Comparison of ENCODE assay signal across 8 mouse cellular contexts in the genomic region with DNA sequence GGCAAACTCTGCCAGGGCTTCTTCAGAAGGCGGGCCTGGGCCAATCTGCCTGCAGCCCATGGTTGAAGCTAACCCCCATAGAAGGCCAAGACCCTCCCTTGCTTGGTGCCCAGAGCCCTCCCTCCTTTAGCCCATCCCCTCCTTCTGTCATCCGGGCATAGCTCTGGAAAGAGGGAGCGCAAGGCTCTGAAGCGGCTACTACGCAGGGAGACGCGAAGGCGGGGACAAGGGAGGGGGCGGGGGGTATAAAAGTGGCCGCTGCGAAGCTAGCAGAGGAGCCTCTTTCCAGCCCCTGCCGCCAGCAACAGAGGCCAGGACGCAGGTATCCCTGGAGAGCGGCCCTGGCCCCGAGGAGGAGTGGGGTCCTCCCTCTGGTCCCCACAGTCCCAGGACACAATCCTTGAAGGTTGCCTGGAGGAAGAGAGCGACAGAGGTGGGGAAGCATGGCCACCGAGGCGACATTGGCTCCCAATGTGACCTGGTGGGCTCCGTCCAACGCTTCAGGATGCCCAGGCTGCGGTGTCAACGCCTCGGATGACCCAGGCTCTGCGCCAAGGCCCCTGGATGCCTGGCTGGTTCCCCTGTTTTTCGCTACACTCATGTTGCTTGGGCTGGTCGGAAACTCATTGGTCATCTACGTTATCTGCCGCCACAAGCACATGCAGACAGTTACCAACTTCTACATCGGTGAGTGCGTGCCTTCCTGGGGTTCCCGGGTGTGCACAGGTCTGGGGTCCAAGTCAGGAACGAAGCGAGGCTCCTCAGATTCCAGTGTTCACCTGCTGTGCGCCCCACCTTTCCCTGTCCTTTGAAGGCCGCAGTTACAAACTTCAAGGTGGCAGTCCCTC. TPM values are rescaled to one million over a fixed set of nuclear protein-coding genes. Genes with fewer than 3 reads are reported as not detected.
A peak's percentile ranks its signal among the peaks of the same experiment; 100 is the strongest.
DNase-seq lines count a peak whose midpoint lies in the region; ATAC-seq and TF ChIP-seq lines count a peak whose summit lies in the region.

No protein-coding gene starts in this region.

- DNase-seq in forebrain, embryonic 14.5 days (ENCODE audit: low spot score) = no peak
- DNase-seq in forebrain, postnatal 0 days = no peak
- peak; percentile 83 for DNase-seq in MEL (ENCODE audit: low read depth, low spot score)
- DNase-seq in lung, postnatal 10 days = peak; percentile 71
- DNase-seq in adrenal gland, postnatal 10 days = no peak
- DNase-seq in testis, postnatal 14 days (ENCODE audit: low spot score) = no peak
- no peak for DNase-seq in thymus, adult 18-20 months

- no peak overlapping the region for H3K27ac ChIP-seq in forebrain, embryonic 14.5 days (ENCODE audit: low read depth, low read length)
- H3K27ac ChIP-seq in forebrain, postnatal 0 days (ENCODE audit: low read depth, low read length) = no peak overlapping the region
- peak overlapping the region; percentile 40 for H3K27ac ChIP-seq in MEL (ENCODE audit: control insufficient read depth, low read depth, low read length)
- H3K27ac ChIP-seq in hindbrain, embryonic 12.5 days = no peak overlapping the region

- 0 out of 2 replicates have a peak overlapping the region, but pooled peaks have one; percentile 9 for H3K4me2 ChIP-seq in forebrain, embryonic 14.5 days (ENCODE audit: low read length)
- H3K4me2 ChIP-seq in forebrain, postnatal 0 days (ENCODE audit: low read depth) = no peak overlapping the region
- H3K4me2 ChIP-seq in hindbrain, embryonic 12.5 days (replicated peaks) = peak overlapping the region; percentile 16; the same call in 1 of the 2 replicates

- no peaks in the 10 kb centered on the region for H3K36me3 ChIP-seq in forebrain, embryonic 14.5 days (ENCODE audit: control insufficient read depth, insufficient read depth, low read length)
- H3K36me3 ChIP-seq in forebrain, postnatal 0 days (ENCODE audit: insufficient read depth) = no peaks in the 10 kb centered on the region
- H3K36me3 ChIP-seq in MEL (ENCODE audit: control insufficient read depth in 1 of 2, insufficient read depth in 2 of 2, low read length in 2 of 2) = peaks cover 0 to 7% of the 10 kb centered on the region in 2 experiments; a peak in 2 of 4 replicates
- no peaks in the 10 kb centered on the region for H3K36me3 ChIP-seq in hindbrain, embryonic 12.5 days

- peaks cover 61% of the 10 kb centered on the region for H3K27me3 ChIP-seq in forebrain, embryonic 14.5 days (replicated peaks; ENCODE audit: control insufficient read depth, insufficient read depth, low read length)
- H3K27me3 ChIP-seq in forebrain, postnatal 0 days (ENCODE audit: insufficient read depth, low read length) = peaks cover 55% of the 10 kb centered on the region
- H3K27me3 ChIP-seq in MEL (ENCODE audit: control insufficient read depth in 1 of 2, insufficient read depth in 2 of 2, low read length in 2 of 2) = no peaks in the 10 kb centered on the region
- H3K27me3 ChIP-seq in hindbrain, embryonic 12.5 days = peaks cover 64% of the 10 kb centered on the region

- TF ChIP-seq EP300 in MEL (IDR thresholded peaks at IDR 0.05; ENCODE audit: low read depth in 1 of 2, low read length in 2 of 2) = no peak

- 3% methylated on average over 35 of the region's 35 CpGs for WGBS in forebrain, embryonic 14.5 days
- WGBS in forebrain, postnatal 0 days = 5% methylated on average over 35 of the region's 35 CpGs
- WGBS in hindbrain, embryonic 12.5 days = 5% methylated on average over 34 of the region's 35 CpGs

- peaks cover 17% of the 10 kb centered on the region for H3K4me1 ChIP-seq in forebrain, embryonic 14.5 days (ENCODE audit: control insufficient read depth, insufficient read depth, low read length)
- peaks cover 14% of the 10 kb centered on the region for H3K4me1 ChIP-seq in forebrain, postnatal 0 days (ENCODE audit: insufficient read depth)
- H3K4me1 ChIP-seq in MEL (ENCODE audit: control insufficient read depth in 1 of 2, insufficient read depth in 2 of 2, low read length in 2 of 2) = peaks cover 15 to 23% of the 10 kb centered on the region in 2 experiments
- H3K4me1 ChIP-seq in hindbrain, embryonic 12.5 days = peaks cover 64% of the 10 kb centered on the region

- TF ChIP-seq CTCF in forebrain, postnatal 0 days (IDR thresholded peaks at IDR 0.05; ENCODE audit: low read depth) = no peak
- no peak for TF ChIP-seq CTCF in MEL (IDR thresholded peaks at IDR 0.05 in 2 of 3, conservative IDR thresholded peaks at IDR 0.05 in 1 of 3; ENCODE audit: control insufficient read depth in 1 of 3, insufficient read depth in 1 of 3, low read depth in 2 of 3, low read length in 3 of 3, poor library complexity in 1 of 3, severe bottlenecking in 1 of 3)

- H3K9ac ChIP-seq in forebrain, embryonic 14.5 days (ENCODE audit: low read length) = no peak overlapping the region
- H3K9ac ChIP-seq in forebrain, postnatal 0 days = no peak overlapping the region
- peak overlapping the region; percentile 80 for H3K9ac ChIP-seq in MEL (ENCODE audit: control insufficient read depth, low read depth, low read length, poor library complexity, severe bottlenecking)
- 0 out of 2 replicates have a peak overlapping the region, but pooled peaks have one; percentile 18 for H3K9ac ChIP-seq in hindbrain, embryonic 12.5 days

- TF ChIP-seq RAD21 in MEL (IDR thresholded peaks at IDR 0.05; ENCODE audit: low read depth, low read length) = no peak

- no peak overlapping the region for H3K4me3 ChIP-seq in forebrain, embryonic 14.5 days (ENCODE audit: low read depth, low read length)
- H3K4me3 ChIP-seq in forebrain, postnatal 0 days (ENCODE audit: low read depth, low read length) = no peak overlapping the region
- H3K4me3 ChIP-seq in MEL (ENCODE audit: control insufficient read depth in 1 of 2, insufficient read depth in 1 of 2, low read depth in 2 of 2, low read length in 2 of 2) = peak overlapping the region; percentile 64 to 99
- H3K4me3 ChIP-seq in hindbrain, embryonic 12.5 days = peak overlapping the region; percentile 7; the same call in 1 of the 2 replicates

- H3K79me2 ChIP-seq in MEL (ENCODE audit: control insufficient read depth, insufficient read depth, low read length, poor library complexity) = peaks cover 21% of the 10 kb centered on the region

- no peak for ATAC-seq in forebrain, embryonic 14.5 days
- no peak for ATAC-seq in forebrain, postnatal 0 days
- ATAC-seq in hindbrain, embryonic 12.5 days (ENCODE audit: low FRiP score) = no peak

- TF ChIP-seq POLR2A in MEL (IDR thresholded peaks at IDR 0.05; ENCODE audit: control insufficient read depth in 1 of 2, insufficient read depth in 1 of 2, low read depth in 1 of 2, low read length in 2 of 2, poor library complexity in 1 of 2) = peak; percentile 75 to 79

- no peaks in the 10 kb centered on the region for H3K9me3 ChIP-seq in forebrain, embryonic 14.5 days (replicated peaks; ENCODE audit: control insufficient read depth, low read length)
- no peaks in the 10 kb centered on the region for H3K9me3 ChIP-seq in forebrain, postnatal 0 days (ENCODE audit: low read length)
- H3K9me3 ChIP-seq in MEL (replicated peaks; ENCODE audit: insufficient read depth, low read length) = no peaks in the 10 kb centered on the region
- no peaks in the 10 kb centered on the region; the same call in 1 of the 2 replicates for H3K9me3 ChIP-seq in hindbrain, embryonic 12.5 days (replicated peaks)

RNA-seq across cellular contexts. Expression of gene Kiss1r, which starts 1.7 kb away (rescaled TPM):
- 1.6 and 1.8 TPM in 2 replicates for polyA plus RNA-seq in forebrain, embryonic 14.5 days (2014; fragmentation: Nextera tagmentation; extraction: Ambion mirVana)
- total RNA-seq in forebrain, postnatal 0 days (2014; rRNA removed) = 4.2 and 5.4 TPM in 2 replicates
- 3.4 and 3.6 TPM in 2 replicates for polyA plus RNA-seq in forebrain, postnatal 0 days (2015; fragmentation: Nextera tagmentation; extraction: Ambion mirVana)
- total RNA-seq in MEL (2012; rRNA removed) = 9.1 and 10.8 TPM in 2 replicates
- 10 to 100 TPM in 1 of 2 experiments, not detected in 1; 23.5 TPM for polyA plus RNA-seq in MEL (2012; ENCODE audit: insufficient read depth in 1 of 2, insufficient read length in 2 of 2, low read depth in 1 of 2, low replicate concordance in 2 of 2, missing spikeins in 1 of 2)
- 1.2 and 1.6 TPM in 2 replicates for polyA plus RNA-seq in hindbrain, embryonic 12.5 days (2016; fragmentation: Nextera tagmentation; extraction: Ambion mirVana)
- 1 to 10 TPM in 1 of 2 experiments, under 1 TPM in 1; 0.69 to 1.8 TPM for total RNA-seq in adrenal gland, postnatal 10 days (2021)

RNA-seq across cellular contexts. Expression of gene R3hdm4, which starts 2.6 kb away (rescaled TPM):
- 175 and 197 TPM in 2 replicates for polyA plus RNA-seq in forebrain, embryonic 14.5 days (2014; fragmentation: Nextera tagmentation; extraction: Ambion mirVana)
- 117 and 129 TPM in 2 replicates for total RNA-seq in forebrain, postnatal 0 days (2014; rRNA removed)
- polyA plus RNA-seq in forebrain, postnatal 0 days (2015; fragmentation: Nextera tagmentation; extraction: Ambion mirVana) = 282 and 333 TPM in 2 replicates
- 22.7 and 29.1 TPM in 2 replicates for total RNA-seq in MEL (2012; rRNA removed)
- polyA plus RNA-seq in MEL (2012; ENCODE audit: insufficient read depth in 1 of 2, insufficient read length in 2 of 2, low read depth in 1 of 2, low replicate concordance in 2 of 2, missing spikeins in 1 of 2) = 100 to 1,000 TPM in 1 of 2 experiments, not detected in 1; 105 TPM
- polyA plus RNA-seq in hindbrain, embryonic 12.5 days (2016; fragmentation: Nextera tagmentation; extraction: Ambion mirVana) = 173 and 184 TPM in 2 replicates
- 10 to 100 TPM; 78.9 to 93.6 TPM for total RNA-seq in adrenal gland, postnatal 10 days (2021)

RNA-seq across cellular contexts. Expression of gene Gm26602, which starts 7.8 kb away (rescaled TPM):
- polyA plus RNA-seq in forebrain, embryonic 14.5 days (2014; fragmentation: Nextera tagmentation; extraction: Ambion mirVana) = 6.0 and 21.9 TPM in 2 replicates
- not detected in 2 replicates for total RNA-seq in forebrain, postnatal 0 days (2014; rRNA removed)
- 34.4 and 39.2 TPM in 2 replicates for polyA plus RNA-seq in forebrain, postnatal 0 days (2015; fragmentation: Nextera tagmentation; extraction: Ambion mirVana)
- 5.2 and 10.2 TPM in 2 replicates for total RNA-seq in MEL (2012; rRNA removed)
- polyA plus RNA-seq in MEL (2012; ENCODE audit: insufficient read depth in 1 of 2, insufficient read length in 2 of 2, low read depth in 1 of 2, low replicate concordance in 2 of 2, missing spikeins in 1 of 2) = 1 to 10 TPM in 1 of 2 experiments, not detected in 1; 4.5 TPM
- 25.5 and 54.9 TPM in 2 replicates for polyA plus RNA-seq in hindbrain, embryonic 12.5 days (2016; fragmentation: Nextera tagmentation; extraction: Ambion mirVana)
- total RNA-seq in adrenal gland, postnatal 10 days (2021) = not detected

RNA-seq across cellular contexts. Expression of gene Arid3a, which starts 8.4 kb away (rescaled TPM):
- polyA plus RNA-seq in forebrain, embryonic 14.5 days (2014; fragmentation: Nextera tagmentation; extraction: Ambion mirVana) = 1.1 and 2.3 TPM in 2 replicates
- 7.1 and 7.9 TPM in 2 replicates for total RNA-seq in forebrain, postnatal 0 days (2014; rRNA removed)
- 1.0 and 2.1 TPM in 2 replicates for polyA plus RNA-seq in forebrain, postnatal 0 days (2015; fragmentation: Nextera tagmentation; extraction: Ambion mirVana)
- 11.8 and 12.5 TPM in 2 replicates for total RNA-seq in MEL (2012; rRNA removed)
- polyA plus RNA-seq in MEL (2012; ENCODE audit: insufficient read depth in 1 of 2, insufficient read length in 2 of 2, low read depth in 1 of 2, low replicate concordance in 2 of 2, missing spikeins in 1 of 2) = 10 to 100 TPM in 1 of 2 experiments, not detected in 1; 17.2 TPM
- polyA plus RNA-seq in hindbrain, embryonic 12.5 days (2016; fragmentation: Nextera tagmentation; extraction: Ambion mirVana) = 4.7 and 5.3 TPM in 2 replicates
- total RNA-seq in adrenal gland, postnatal 10 days (2021) = 1 to 10 TPM; 6.3 to 8.1 TPM

RNA-seq across cellular contexts. Expression of gene Med16, which starts 9.7 kb away (rescaled TPM):
- polyA plus RNA-seq in forebrain, embryonic 14.5 days (2014; fragmentation: Nextera tagmentation; extraction: Ambion mirVana) = 40.5 and 47.6 TPM in 2 replicates
- 47.0 and 60.9 TPM in 2 replicates for total RNA-seq in forebrain, postnatal 0 days (2014; rRNA removed)
- 46.1 and 56.0 TPM in 2 replicates for polyA plus RNA-seq in forebrain, postnatal 0 days (2015; fragmentation: Nextera tagmentation; extraction: Ambion mirVana)
- 16.6 and 17.3 TPM in 2 replicates for total RNA-seq in MEL (2012; rRNA removed)
- 10 to 100 TPM in 1 of 2 experiments, not detected in 1; 41.2 TPM for polyA plus RNA-seq in MEL (2012; ENCODE audit: insufficient read depth in 1 of 2, insufficient read length in 2 of 2, low read depth in 1 of 2, low replicate concordance in 2 of 2, missing spikeins in 1 of 2)
- polyA plus RNA-seq in hindbrain, embryonic 12.5 days (2016; fragmentation: Nextera tagmentation; extraction: Ambion mirVana) = 63.3 and 70.0 TPM in 2 replicates
- total RNA-seq in adrenal gland, postnatal 10 days (2021) = 10 to 100 TPM; 48.1 to 50.8 TPM

Comparison
In these comparisons a context has a peak if more than half of its experiments do, and no peak if none do; other contexts are left out.
1. DNase-seq: peak in MEL (single experiment) and lung, postnatal 10 days (single experiment); none in forebrain, embryonic 14.5 days (single experiment), forebrain, postnatal 0 days (single experiment), adrenal gland, postnatal 10 days (single experiment), testis, postnatal 14 days (single experiment) and thymus, adult 18-20 months (0 of 2).
2. H3K4me3 ChIP-seq: peak in MEL (2 of 2) and hindbrain, embryonic 12.5 days (single experiment); none in forebrain, embryonic 14.5 days (single experiment) and forebrain, postnatal 0 days (single experiment).
3. H3K9ac ChIP-seq: peak in MEL (single experiment) and hindbrain, embryonic 12.5 days (single experiment); none in forebrain, embryonic 14.5 days (single experiment) and forebrain, postnatal 0 days (single experiment).